Mouse (Mus musculus) mammary gland, adult 2 months (tissue): Measurements from ENCODE around the gene Hormad2. TPM values are rescaled to one million over a fixed set of nuclear protein-coding genes. Genes with fewer than 3 reads are reported as not detected.

Experiments used
- polyA plus RNA-seq: library from polyadenylated mRNA; depleted of rRNA; stranded (reverse); fragments of >200 nt; gene quantifications from 2 replicates; pipeline ENCODE4 v1.2.3, GENCODE M21; 2012; ENCODE audit warnings: low replicate concordance; rRNA removed

The Hormad2 gene
- polyA plus RNA-seq, result 0.06 TPM in 2 replicates

GRCm38 (mm10) chr11:4440978-4441377 is at the start of gene Hormad2:
Gene Hormad2 (minus strand): TSS chr11:4441105.

Other genes starting within 250 kb of the Hormad2 start
- 19.1 and 19.3 TPM in 2 replicates for gene Castor1, start 222.9 kb downstream of the Hormad2 start, polyA plus RNA-seq
- gene Osm, start 204.7 kb downstream of the Hormad2 start, polyA plus RNA-seq, result 2.2 and 2.4 TPM in 2 replicates
- 4.9 and 5.8 TPM in 2 replicates for gene Lif, start 183.5 kb downstream of the Hormad2 start, polyA plus RNA-seq
- 28.6 and 43.8 TPM in 2 replicates for gene Mtmr3, start 153.8 kb upstream of the Hormad2 start, polyA plus RNA-seq
- gene Gm11032, start 179.0 kb upstream of the Hormad2 start, polyA plus RNA-seq, result not detected in 2 replicates
- 11.5 and 13.5 TPM in 2 replicates for gene Ascc2, start 196.6 kb upstream of the Hormad2 start, polyA plus RNA-seq